Mouse (Mus musculus) kidney, adult 2 months (tissue): ENCODE data around the gene Speer4e. TPM values are rescaled to one million over a fixed set of nuclear protein-coding genes. Genes with fewer than 3 reads are reported as not detected.
"Not testable (repeated sequence)": the region's sequence is repeated elsewhere in the genome, so short reads cannot be mapped to it uniquely, and the experiment has no call there.

Source experiments
- DNase-seq: peaks from one replicate; pipeline ENCODE4 v3.0.0; 2021
- H3K27ac ChIP-seq: fragments of 200-500 bp; 2 replicates; pipeline ENCODE4 v1.5.1; 2012; ENCODE audit warnings: low read depth, low read length, control low read depth, inconsistent platforms; ENCODE audit not compliant: insufficient read depth
- H3K27me3 ChIP-seq: fragments of 200-500 bp; replicated peaks from 2 replicates; pipeline ENCODE4 v1.6.1; 2012; ENCODE audit warnings: mild to moderate bottlenecking, moderate library complexity, low read length, inconsistent platforms; ENCODE audit not compliant: control insufficient read depth, insufficient read depth
- H3K36me3 ChIP-seq: fragments of 200-500 bp; 2 replicates; pipeline ENCODE4 v1.6.1; 2012; ENCODE audit warnings: mild to moderate bottlenecking, moderate library complexity, low read length, inconsistent platforms; ENCODE audit not compliant: control insufficient read depth, insufficient read depth
- H3K4me1 ChIP-seq: fragments of 200-500 bp; 2 replicates; pipeline ENCODE4 v1.6.1; 2011; ENCODE audit warnings: low read length; ENCODE audit not compliant: control insufficient read depth, insufficient read depth
- H3K4me3 ChIP-seq: fragments of 200-500 bp; 2 replicates; pipeline ENCODE4 v1.5.1; 2011; ENCODE audit warnings: mild to moderate bottlenecking, low read depth, low read length, control low read depth; ENCODE audit not compliant: insufficient read depth
- CTCF ChIP-seq: fragments of 200-500 bp; conservative IDR thresholded peaks from 2 replicates; pipeline ENCODE4 v1.5.1; 2011; ENCODE audit warnings: low read depth, mild to moderate bottlenecking, control low read depth, low read length, moderate library complexity, mixed read lengths; ENCODE audit not compliant: insufficient read depth, insufficient read length
- POLR2A ChIP-seq: fragments of 200-500 bp; IDR thresholded peaks from one replicate; pipeline ENCODE4 v1.6.1; 2011; ENCODE audit warnings: low read depth, low read length, control low read depth
- WGBS: fragments of 180-500 bp; shearing (Covaris S2); methylation state at CpG from one replicate; pipeline ENCODE4 v1.1.7; 2018; 5-methylcytosine and 5-hydroxymethylcytosine counted together
- polyA plus RNA-seq: library from polyadenylated mRNA; depleted of rRNA; stranded (reverse); fragments of >200 nt; gene quantifications from 2 replicates; pipeline ENCODE4 v1.2.3, GENCODE M21; 2012; rRNA removed

The Speer4e gene
- polyA plus RNA-seq, 1 experiment = not detected

GRCm38 (mm10) chr5:14892242-14892641 lies 46.0 kb downstream of the Speer4e start:
- H3K27ac ChIP-seq = no peak overlapping the region
- no peaks in the 10 kb centered on the region for H3K27me3 ChIP-seq
- TF ChIP-seq CTCF (no peak), POLR2A (no peak)
- no peaks in the 10 kb centered on the region for H3K4me1 ChIP-seq
- no peaks in the 10 kb centered on the region for H3K36me3 ChIP-seq
- DNase-seq = no peak
- 78% methylated on average over 3 of the region's 3 CpGs for WGBS
- no peak overlapping the region for H3K4me3 ChIP-seq

- 38% methylated on average over 2 of the region's 2 CpGs for WGBS
- DNase-seq = not testable (repeated sequence)
These were observed 52.9 kb downstream of the Speer4e start for GRCm38 (mm10) chr5:14885291-14885690.

More at GRCm38 (mm10) chr5:14885291-14885690, 52.9 kb downstream of the Speer4e start:
- H3K4me1 ChIP-seq, H3K27me3 ChIP-seq, H3K27ac ChIP-seq, H3K4me3 ChIP-seq, H3K36me3 ChIP-seq: not testable (repeated sequence)

Other genes with a start within 250 kb of the Speer4e start
- not detected in 2 replicates for gene Gm9758, start 23.5 kb downstream of the Speer4e start, polyA plus RNA-seq
- gene Gm10354, start 40.5 kb upstream of the Speer4e start, polyA plus RNA-seq = not detected in 2 replicates
- gene Gm17019, start 94.6 kb upstream of the Speer4e start, polyA plus RNA-seq = not detected in 2 replicates